Mouse (Mus musculus) kidney, embryonic 14.5 days (tissue): Measurements from ENCODE around the gene Acly. TPM values are rescaled to one million over a fixed set of nuclear protein-coding genes. Genes with fewer than 3 reads are reported as not detected.

Source experiments
- ATAC-seq: fragments of 200-750 bp; cut with Nextera tagmentation; 2 replicates; pipeline ENCODE4 v1.8.0; 2017; ENCODE audit warnings: moderate number of reproducible peaks, mild to moderate bottlenecking, moderate TSS enrichment, moderate library complexity; ENCODE audit not compliant: low FRiP score, low TSS enrichment
- H3K27ac ChIP-seq: fragments of 300-500 bp; sonication (generic); 2 replicates; pipeline ENCODE4 v1.5.1; 2014; ENCODE audit warnings: low read depth, mild to moderate bottlenecking, low read length, moderate library complexity, mixed read lengths
- H3K27me3 ChIP-seq: fragments of 300-500 bp; sonication (generic); 2 replicates; pipeline ENCODE4 v1.6.1; 2014; ENCODE audit warnings: mild to moderate bottlenecking, low read length; ENCODE audit not compliant: control insufficient read depth, insufficient read depth
- H3K36me3 ChIP-seq: fragments of 300-500 bp; sonication (generic); 2 replicates; pipeline ENCODE4 v1.6.1; 2014; ENCODE audit warnings: low read length, mixed read lengths; ENCODE audit not compliant: control insufficient read depth, insufficient read depth
- H3K4me1 ChIP-seq: fragments of 300-500 bp; sonication (generic); 2 replicates; pipeline ENCODE4 v1.6.1; 2014; ENCODE audit warnings: low read length, mixed read lengths; ENCODE audit not compliant: control insufficient read depth, insufficient read depth
- H3K4me2 ChIP-seq: fragments of 300-500 bp; sonication (generic); replicated peaks from 2 replicates; pipeline ENCODE4 v1.6.1; 2014; ENCODE audit warnings: low read depth, mild to moderate bottlenecking, low read length
- H3K4me3 ChIP-seq: fragments of 300-500 bp; sonication (generic); 2 replicates; pipeline ENCODE4 v1.5.1; 2014; ENCODE audit warnings: mild to moderate bottlenecking, low read length
- H3K9ac ChIP-seq: fragments of 300-500 bp; sonication (generic); 2 replicates; pipeline ENCODE4 v1.6.1; 2014; ENCODE audit warnings: low read depth, mild to moderate bottlenecking, low read length, moderate library complexity
- H3K9me3 ChIP-seq: fragments of 300-500 bp; sonication (generic); 2 replicates; pipeline ENCODE4 v1.6.1; 2016; ENCODE audit warnings: low read length; ENCODE audit not compliant: control insufficient read depth
- WGBS: fragments of 180-500 bp; shearing (Covaris S2); extraction: QIAGEN DNeasy Blood & Tissue Kit; methylation state at CpG from one replicate; pipeline ENCODE4 v1.1.7; 2014; 5-methylcytosine and 5-hydroxymethylcytosine counted together
- polyA plus RNA-seq: library from polyadenylated mRNA; unstranded; fragments of >200 nt; fragmentation: Nextera tagmentation; extraction: Ambion mirVana; gene quantifications from 2 replicates; pipeline ENCODE4 v1.2.1, GENCODE M21; 2014

The Acly gene
- polyA plus RNA-seq, 1 experiment from 2014 or later = 158 TPM

DNA sequence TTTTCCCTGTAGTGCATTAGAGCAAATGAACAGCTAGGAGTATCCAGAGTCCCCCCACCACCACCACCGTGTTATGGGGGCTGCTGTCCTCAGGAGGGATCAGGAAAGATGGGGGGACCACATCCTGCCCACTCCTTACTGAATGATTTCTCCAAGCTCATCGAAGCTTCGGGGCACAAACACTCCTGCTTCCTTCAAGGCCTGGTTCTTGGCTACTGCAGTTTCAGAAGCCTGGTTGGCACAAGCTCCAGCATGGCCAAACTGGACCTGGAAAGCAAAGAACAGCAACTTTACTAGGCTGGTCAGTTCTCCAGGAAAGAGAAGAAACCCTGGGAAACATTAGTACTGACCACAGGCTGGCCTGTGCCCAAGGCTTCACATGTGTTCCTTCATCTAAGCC is 43.3 kb downstream of the Acly start:
- Histone ChIP-seq H3K36me3 (peaks cover 90% of the 10 kb centered on the region), H3K4me2 (no peak overlapping the region), H3K4me1 (no peaks in the 10 kb centered on the region), H3K27me3 (no peaks in the 10 kb centered on the region), H3K4me3 (no peak overlapping the region), H3K9ac (no peak overlapping the region), H3K27ac (no peak overlapping the region), H3K9me3 (no peaks in the 10 kb centered on the region)
- WGBS = 91% methylated on average over 3 of the region's 3 CpGs
- ATAC-seq = no peak

DNA sequence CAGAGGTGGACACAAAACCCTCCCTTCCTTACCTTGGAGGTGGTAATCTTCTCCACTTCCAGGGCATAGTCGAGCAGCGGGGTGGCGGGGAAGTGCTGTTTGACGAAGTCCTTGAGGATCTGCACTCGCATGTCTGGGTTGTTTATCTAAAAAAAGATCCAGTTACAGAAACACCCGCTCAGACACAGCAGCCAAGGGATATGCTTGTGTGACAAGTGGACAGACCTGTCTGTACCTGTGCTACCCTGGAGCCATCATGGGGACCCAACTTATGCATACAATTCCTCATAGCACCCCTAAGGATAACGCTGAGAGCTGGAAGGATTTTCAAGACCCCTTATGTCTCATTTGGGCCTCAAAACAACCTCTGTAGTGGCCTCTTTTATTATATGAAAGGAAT is 48.6 kb downstream of the Acly start:
- H3K27me3 ChIP-seq = no peaks in the 10 kb centered on the region
- no peaks in the 10 kb centered on the region for H3K9me3 ChIP-seq
- no peak overlapping the region for H3K4me3 ChIP-seq
- H3K4me2 ChIP-seq = no peak overlapping the region
- 61% methylated on average over 7 of the region's 7 CpGs for WGBS
- H3K9ac ChIP-seq = no peak overlapping the region
- H3K4me1 ChIP-seq = no peaks in the 10 kb centered on the region
- peaks cover 73% of the 10 kb centered on the region for H3K36me3 ChIP-seq
- no peak overlapping the region for H3K27ac ChIP-seq
- ATAC-seq = no peak

DNA sequence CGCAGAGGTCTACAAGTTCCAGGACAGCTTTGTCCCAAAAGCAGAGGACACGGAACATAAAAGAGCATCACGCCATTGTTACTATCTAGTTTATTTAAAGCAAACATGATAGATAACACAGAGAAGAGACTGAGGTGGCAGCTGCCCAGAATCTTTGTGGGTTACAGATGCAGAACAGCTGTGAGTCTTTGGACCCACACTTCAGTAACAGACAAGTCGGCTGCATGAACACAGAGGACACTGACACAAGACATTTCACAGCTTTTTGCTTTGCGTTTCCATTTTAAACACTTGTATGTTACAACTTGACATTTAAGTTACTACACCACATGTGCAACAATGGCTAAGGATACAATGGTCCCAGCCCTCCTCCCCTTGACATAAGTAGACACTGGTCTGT is 51.5 kb downstream of the Acly start:
- peaks cover 45% of the 10 kb centered on the region for H3K36me3 ChIP-seq
- no peak for ATAC-seq
- H3K27ac ChIP-seq = no peak overlapping the region
- WGBS = 94% methylated on average over 5 of the region's 5 CpGs
- H3K4me2 ChIP-seq = no peak overlapping the region
- H3K4me1 ChIP-seq = peaks cover 2% of the 10 kb centered on the region; the same call in 1 of the 2 replicates
- H3K9ac ChIP-seq = no peak overlapping the region
- H3K27me3 ChIP-seq = no peaks in the 10 kb centered on the region
- no peaks in the 10 kb centered on the region for H3K9me3 ChIP-seq
- H3K4me3 ChIP-seq = no peak overlapping the region

GRCm38 (mm10) chr11:100472935-100473295 is 54.9 kb downstream of the Acly start:
- peak overlapping the region; percentile 92 for H3K4me3 ChIP-seq
- H3K36me3 ChIP-seq = peaks cover 13% of the 10 kb centered on the region
- no peak; the same call in 1 of the 2 replicates for ATAC-seq
- no peaks in the 10 kb centered on the region for H3K27me3 ChIP-seq
- WGBS = 35% methylated on average over 5 of the region's 5 CpGs
- H3K9ac ChIP-seq = no peak overlapping the region
- H3K4me1 ChIP-seq = peaks cover 14% of the 10 kb centered on the region
- no peaks in the 10 kb centered on the region for H3K9me3 ChIP-seq
- no peak overlapping the region; the same call in 1 of the 2 replicates for H3K4me2 ChIP-seq
- no peak overlapping the region for H3K27ac ChIP-seq

DNA sequence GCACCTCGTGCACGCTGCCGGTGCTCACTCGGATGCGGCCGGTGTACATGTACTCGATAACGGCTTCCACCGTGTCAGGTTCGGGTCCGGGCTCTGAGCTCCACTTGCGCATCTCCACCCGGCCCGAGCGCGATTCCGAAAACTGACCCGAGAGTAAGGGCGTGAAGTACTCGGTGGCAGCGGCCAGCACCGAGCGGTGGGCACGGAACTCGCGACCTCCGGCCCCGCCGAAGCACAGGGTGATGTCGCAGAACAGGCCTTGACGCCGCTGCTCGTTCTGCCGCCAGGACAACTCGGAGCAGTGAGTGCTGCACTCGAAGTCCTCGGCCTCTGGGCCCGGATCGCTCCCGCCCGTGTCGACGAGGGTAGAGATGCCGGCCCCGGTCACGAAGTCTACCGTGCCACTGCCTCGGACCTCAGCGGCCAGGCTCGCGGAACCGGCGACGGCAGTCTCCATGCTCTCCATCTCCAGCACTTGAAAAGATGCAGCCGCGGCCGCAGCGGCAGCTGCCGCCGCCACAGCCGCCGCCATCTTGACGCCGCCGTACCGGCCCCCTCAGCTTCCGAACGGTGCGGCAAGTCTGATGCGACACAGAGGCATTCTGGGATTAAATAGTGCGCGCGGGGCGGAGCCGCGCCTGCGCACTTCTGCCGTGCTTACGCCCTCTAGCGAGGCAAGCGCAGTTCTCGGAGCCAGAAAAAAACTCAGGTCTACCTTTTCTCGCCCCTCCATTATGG is 55.4 kb downstream of the Acly start, which contains the start of gene Klhl11:
TSS of gene Klhl11 (minus strand) at position 545 of the 738 bp plus-strand sequence.
- peaks cover 14% of the 10 kb centered on the region for H3K4me1 ChIP-seq
- peaks cover 10% of the 10 kb centered on the region for H3K36me3 ChIP-seq
- H3K4me2 ChIP-seq = peak within 1 kb of the TSS; percentile 95

DNA sequence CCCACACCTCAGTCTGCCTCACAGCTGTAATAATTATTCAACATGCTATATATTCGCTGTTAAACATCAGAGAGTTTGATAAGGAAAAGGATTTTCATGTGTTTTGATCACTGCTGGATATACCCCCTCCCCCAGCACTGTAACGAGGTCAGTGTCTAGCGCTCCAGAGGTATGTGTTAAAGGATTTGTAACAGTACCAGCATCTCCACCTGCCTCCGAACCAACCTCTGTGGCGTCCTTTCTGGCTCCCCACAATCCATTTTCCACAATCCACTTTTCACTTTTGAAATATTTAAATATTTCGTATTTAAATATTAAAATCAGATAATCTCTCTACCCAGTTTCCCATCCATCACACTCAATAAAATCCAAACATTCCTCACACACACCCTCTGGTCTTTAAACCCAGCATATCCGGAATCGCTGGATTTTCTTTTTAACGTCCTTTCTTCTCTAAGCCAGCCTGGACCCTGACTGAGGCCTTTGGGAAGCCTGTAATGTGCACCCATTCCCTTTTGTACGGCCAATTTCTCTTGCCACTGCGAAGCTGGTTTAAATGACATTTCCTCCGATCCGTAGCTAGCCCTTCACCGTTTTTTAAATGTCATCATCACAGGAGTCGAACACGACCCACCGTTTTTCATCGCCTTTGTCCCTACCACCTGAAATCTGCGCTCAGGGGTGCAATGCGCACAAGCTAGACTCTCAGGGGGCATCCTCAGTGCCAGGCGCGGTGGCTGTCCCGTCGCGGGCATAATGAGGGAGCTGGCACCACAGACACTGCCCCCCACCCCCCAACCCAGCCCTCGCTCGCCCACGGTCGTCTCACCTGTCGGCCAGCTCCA is 56.2 kb downstream of the Acly start:
- Histone ChIP-seq H3K27ac (no peak overlapping the region), H3K9ac (peak overlapping the region; percentile 93), H3K4me2 (peak overlapping the region; percentile 95), H3K27me3 (no peaks in the 10 kb centered on the region), H3K36me3 (peaks cover 3% of the 10 kb centered on the region), H3K4me1 (peaks cover 14% of the 10 kb centered on the region), H3K4me3 (peak overlapping the region; percentile 92), H3K9me3 (no peaks in the 10 kb centered on the region)
- ATAC-seq = peak; percentile 29; the same call in 1 of the 2 replicates
- WGBS = 4% methylated on average over 30 of the region's 30 CpGs

More for the DNA sequence above, 55.4 kb downstream of the Acly start, which contains the start of gene Klhl11:
- Histone ChIP-seq H3K4me3 (peak within 1 kb of the TSS; percentile 92), H3K27ac (peak within 1 kb of the TSS; percentile 83), H3K9ac (peak within 1 kb of the TSS; percentile 93), H3K27me3 (no peaks in the 10 kb centered on the region), H3K9me3 (no peaks in the 10 kb centered on the region)
- WGBS = under 1% methylated on average over 83 of the region's 83 CpGs
- peak; percentile 94 for ATAC-seq

DNA sequence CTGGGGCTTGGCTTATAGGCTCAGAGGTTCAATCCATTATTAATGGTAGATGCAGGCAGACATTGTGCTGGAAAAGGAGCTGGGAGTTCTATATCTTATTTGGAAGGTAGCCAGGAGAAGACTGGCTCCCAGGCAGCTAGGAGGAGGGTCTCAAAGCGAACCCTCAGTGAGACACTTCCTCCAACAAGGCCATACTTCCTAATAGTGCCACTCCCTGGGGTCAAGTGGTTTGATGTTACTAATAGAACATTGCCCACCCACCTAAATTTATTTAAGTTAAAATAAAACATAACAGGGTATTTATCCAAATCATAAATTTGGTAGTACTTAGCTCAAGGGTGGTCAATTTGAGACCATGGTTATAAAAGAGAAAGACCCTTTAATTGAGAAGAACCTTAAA is 62.0 kb downstream of the Acly start:
- ATAC-seq = no peak

DNA sequence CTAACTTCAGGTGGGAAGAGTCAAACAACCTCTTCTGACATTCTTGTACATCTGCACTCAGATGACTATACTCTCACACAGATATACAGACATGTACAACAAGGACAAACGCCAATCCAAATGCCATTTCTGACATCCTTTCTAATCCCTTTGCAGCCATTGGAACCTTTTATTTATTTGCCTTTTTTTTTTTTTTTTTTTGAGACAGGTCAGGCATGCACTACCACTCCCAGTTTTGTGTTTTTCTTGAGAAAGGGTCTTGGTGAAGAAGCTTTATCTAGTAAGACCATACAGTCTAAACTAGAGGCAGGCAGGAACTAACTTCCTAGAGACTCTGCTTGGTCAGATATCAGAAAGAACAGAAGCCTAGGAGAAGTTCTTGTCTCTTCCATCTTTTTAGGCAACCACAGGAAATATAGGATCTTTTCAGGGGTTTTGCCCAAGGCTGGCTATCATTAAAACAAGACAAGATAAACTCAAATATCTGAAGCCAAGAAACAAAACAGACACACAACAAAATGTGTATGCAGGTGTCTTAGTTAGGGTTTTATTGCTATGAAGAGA is 62.5 kb downstream of the Acly start:
- Histone ChIP-seq H3K27me3 (no peaks in the 10 kb centered on the region), H3K4me1 (peaks cover 2% of the 10 kb centered on the region), H3K9me3 (no peaks in the 10 kb centered on the region), H3K27ac (no peak overlapping the region), H3K9ac (no peak overlapping the region), H3K36me3 (peaks cover 21% of the 10 kb centered on the region), H3K4me3 (no peak overlapping the region), H3K4me2 (no peak overlapping the region)
- ATAC-seq = no peak
- 92% methylated on average over 1 of the region's 1 CpGs for WGBS

More for the DNA sequence above, 62.0 kb downstream of the Acly start:
- no peaks in the 10 kb centered on the region for H3K27me3 ChIP-seq
- WGBS = 93% methylated on average over 1 of the region's 1 CpGs
- no peak overlapping the region for H3K9ac ChIP-seq
- H3K9me3 ChIP-seq = no peaks in the 10 kb centered on the region
- no peak overlapping the region for H3K4me3 ChIP-seq
- no peak overlapping the region for H3K4me2 ChIP-seq
- no peak overlapping the region for H3K27ac ChIP-seq
- H3K36me3 ChIP-seq = peaks cover 17% of the 10 kb centered on the region; the same call in 1 of the 2 replicates
- H3K4me1 ChIP-seq = peaks cover 7% of the 10 kb centered on the region
